Comparison of ENCODE assay signal across 9 mouse cellular contexts in the genomic region with DNA sequence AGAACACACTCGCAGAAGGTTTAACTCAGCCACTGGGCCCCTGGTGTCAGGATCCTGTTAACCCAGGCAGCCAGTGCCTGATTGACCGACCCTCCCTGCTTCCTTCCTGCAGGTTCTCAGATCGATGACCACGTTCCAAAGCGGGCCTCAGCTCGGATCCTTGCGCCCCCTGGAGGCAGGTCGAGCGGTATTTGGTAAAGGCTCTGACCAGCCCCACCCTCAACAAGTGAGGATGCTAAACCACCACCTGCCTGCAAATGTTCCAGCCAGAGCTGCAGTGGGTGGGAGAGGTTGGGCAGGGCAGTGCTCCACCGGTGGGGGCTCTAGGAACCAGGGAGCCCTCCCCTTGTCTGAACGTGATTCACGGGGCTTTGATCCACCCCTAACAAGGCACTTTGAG. TPM values are rescaled to one million over a fixed set of nuclear protein-coding genes. Genes with fewer than 3 reads are reported as not detected.
DNase-seq lines count a peak whose midpoint lies in the region; ATAC-seq and TF ChIP-seq lines count a peak whose summit lies in the region.
"Had no signal": no experiment of that assay in that cellular context is flagged by ENCODE, and none has a peak within 500 bp of the region (broad histone marks: within the 10 kb centered on the region; RNA-seq: fewer than 3 reads in every experiment).

No protein-coding gene starts in this region.

- no peak overlapping the region for H3K27ac ChIP-seq in ES-Bruce4 (ENCODE audit: insufficient read depth, low read length)
- no peak overlapping the region for H3K27ac ChIP-seq in forebrain, embryonic 15.5 days (replicated peaks)
- no peak overlapping the region for H3K27ac ChIP-seq in lung, embryonic 15.5 days

- no peak for TF ChIP-seq EP300 in ES-Bruce4 (IDR thresholded peaks at IDR 0.05; ENCODE audit: insufficient read depth, low read depth, low read length)

- no peak for TF ChIP-seq POLR2A in ES-Bruce4 (IDR thresholded peaks at IDR 0.05; ENCODE audit: insufficient read depth, low read length)

- peak; percentile 42 for ATAC-seq in forebrain, embryonic 15.5 days (replicated peaks)
- ATAC-seq in lung, embryonic 15.5 days (ENCODE audit: borderline replicate concordance, extremely low read depth, low FRiP score, low TSS enrichment), result 0 out of 2 replicates have a peak, but pooled peaks have one; percentile 33

- intact Hi-C loops in heart, postnatal 14 days (cut with DNase I), result loop anchor here (1.0 kb wide), 1 partner anchor 87 kb away; no protein-coding TSS in a partner anchor

- WGBS in forebrain, embryonic 15.5 days, result 18% methylated on average over 12 of the region's 12 CpGs
- WGBS in lung, embryonic 15.5 days, result 12% methylated on average over 12 of the region's 12 CpGs

- no peak overlapping the region for H3K9ac ChIP-seq in ES-Bruce4 (ENCODE audit: low read depth, poor library complexity, severe bottlenecking)
- no peak overlapping the region for H3K9ac ChIP-seq in forebrain, embryonic 15.5 days (replicated peaks)
- no peak overlapping the region for H3K9ac ChIP-seq in lung, embryonic 15.5 days

- H3K4me2 ChIP-seq in forebrain, embryonic 15.5 days (replicated peaks), result no peak overlapping the region
- no peak overlapping the region for H3K4me2 ChIP-seq in lung, embryonic 15.5 days

- no peaks in the 10 kb centered on the region for H3K9me3 ChIP-seq in ES-Bruce4 (replicated peaks; ENCODE audit: control insufficient read depth, insufficient read depth, low read length, poor library complexity, severe bottlenecking)
- H3K9me3 ChIP-seq in forebrain, embryonic 15.5 days, result no peaks in the 10 kb centered on the region
- H3K9me3 ChIP-seq in lung, embryonic 15.5 days, result no peaks in the 10 kb centered on the region

- H3K4me1 ChIP-seq in ES-Bruce4 (ENCODE audit: control insufficient read depth, insufficient read depth, low read length), result no peaks in the 10 kb centered on the region
- H3K4me1 ChIP-seq in forebrain, embryonic 15.5 days, result peaks cover 6% of the 10 kb centered on the region; the same call in 1 of the 2 replicates
- H3K4me1 ChIP-seq in lung, embryonic 15.5 days, result peaks cover 19% of the 10 kb centered on the region

- H3K36me3 ChIP-seq in ES-Bruce4 (ENCODE audit: control insufficient read depth, insufficient read depth, low read length, poor library complexity, severe bottlenecking), result no peaks in the 10 kb centered on the region
- H3K36me3 ChIP-seq in forebrain, embryonic 15.5 days, result peaks cover 75% of the 10 kb centered on the region
- no peaks in the 10 kb centered on the region for H3K36me3 ChIP-seq in lung, embryonic 15.5 days

- DNase-seq in c-Kit-positive CD71-positive TER-119-positive erythroid progenitor cells, embryonic 14.5 days (ENCODE audit: low spot score), result peak; percentile 64
- DNase-seq in heart, postnatal 14 days, result peak; percentile 85 to 92
- peak; percentile 54 to 80 for DNase-seq in layer of hippocampus, adult 18-20 months (ENCODE audit: low spot score in 2 of 2)
- peak; percentile 79 for DNase-seq in ovary, postnatal 36 days (ENCODE audit: low spot score)
- peak; percentile 70 for DNase-seq in thymus, postnatal 25 days

- H3K27me3 ChIP-seq in ES-Bruce4 (ENCODE audit: control insufficient read depth, insufficient read depth, low read length, poor library complexity, severe bottlenecking), result no peaks in the 10 kb centered on the region
- H3K27me3 ChIP-seq in forebrain, embryonic 15.5 days, result no peaks in the 10 kb centered on the region
- no peaks in the 10 kb centered on the region for H3K27me3 ChIP-seq in lung, embryonic 15.5 days

- TF ChIP-seq CTCF in ES-Bruce4 (IDR thresholded peaks at IDR 0.05; ENCODE audit: low read depth, low read length), result peak; percentile 87

- no peak overlapping the region for H3K4me3 ChIP-seq in ES-Bruce4 (ENCODE audit: low read depth, low read length)
- no peak overlapping the region for H3K4me3 ChIP-seq in forebrain, embryonic 15.5 days
- H3K4me3 ChIP-seq in lung, embryonic 15.5 days, result no peak overlapping the region
- H3K4me3 ChIP-seq: erythroblast, embryonic 14.5 days had no signal

RNA-seq across cellular contexts. Expression of a gene that starts 18.3 kb away (rescaled TPM):
- polyA plus RNA-seq in ES-Bruce4 (2011; ENCODE audit: insufficient read depth, insufficient read length, low read depth, missing spikeins), result 12.8 and 15.6 TPM in 2 replicates
- 101 and 110 TPM in 2 replicates for polyA plus RNA-seq in forebrain, embryonic 15.5 days (2015; fragmentation: Nextera tagmentation; extraction: Ambion mirVana)
- 10 to 100 TPM; 28.1 to 33.1 TPM for total RNA-seq in heart, postnatal 14 days (2021)
- 100 to 1,000 TPM; 216 to 227 TPM for total RNA-seq in layer of hippocampus, adult 18-20 months (2021)
- polyA plus RNA-seq in lung, embryonic 15.5 days (2015; fragmentation: Nextera tagmentation; extraction: Ambion mirVana), result 19.4 and 21.7 TPM in 2 replicates
